Mouse (Mus musculus) layer of hippocampus, adult 9-10 months (tissue): ENCODE results near the gene Jak2.

Experiments
- DNase-seq: peaks from one replicate; pipeline ENCODE4 v3.0.0; 2022; ENCODE audit warnings: low spot score

Gene Jak2

GRCm38 (mm10) chr19:29362173-29362930, 110.7 kb downstream of the Jak2 start:
- DNase-seq, result no peak
